Mouse (Mus musculus): ENCODE data around the gene 3110082I17Rik.
"Not testable (repeated sequence)": the region's sequence is repeated elsewhere in the genome, so short reads cannot be mapped to it uniquely, and the experiment has no call there.

The 3110082I17Rik gene

DNA sequence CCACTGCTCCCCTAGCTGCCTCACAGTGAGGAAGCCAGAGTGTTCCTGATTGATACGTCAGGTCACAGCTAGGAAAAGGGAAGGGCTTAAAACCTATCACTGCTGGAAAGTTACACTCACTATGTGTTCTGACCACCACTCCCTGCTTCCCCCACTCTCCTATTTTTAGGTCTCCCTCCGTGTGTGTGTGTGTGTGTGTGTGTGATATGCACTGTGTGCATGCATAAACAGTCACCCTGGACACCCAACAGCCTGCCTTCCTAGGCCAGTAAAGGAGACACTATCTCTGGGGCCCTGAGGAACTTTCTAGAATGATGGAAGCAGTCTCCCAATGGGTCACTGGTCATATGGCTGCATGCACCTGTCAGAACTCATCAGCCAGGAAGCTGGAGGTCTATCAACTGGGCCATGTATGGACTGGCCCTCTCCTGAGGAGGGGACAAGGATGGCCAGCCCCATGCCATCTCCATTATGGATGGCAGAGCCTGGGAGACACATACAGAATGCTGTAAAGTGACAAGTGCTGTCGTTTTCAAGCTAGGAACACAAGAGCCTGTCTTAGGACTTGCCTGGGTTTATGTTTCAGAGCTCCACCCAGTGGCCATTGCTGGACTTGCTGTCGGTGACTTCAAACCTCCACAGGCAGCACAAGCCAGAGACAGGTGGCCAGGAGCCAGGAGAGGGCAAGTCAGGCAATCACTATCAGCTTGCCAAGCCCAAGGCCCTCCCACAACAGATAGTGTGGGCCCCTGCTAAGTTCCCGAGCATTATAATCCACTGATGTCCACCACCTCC is 62.2 kb downstream of the 3110082I17Rik start:
- DNase-seq (ENCODE audit: low read depth, low spot score) = peak; percentile 77

DNA sequence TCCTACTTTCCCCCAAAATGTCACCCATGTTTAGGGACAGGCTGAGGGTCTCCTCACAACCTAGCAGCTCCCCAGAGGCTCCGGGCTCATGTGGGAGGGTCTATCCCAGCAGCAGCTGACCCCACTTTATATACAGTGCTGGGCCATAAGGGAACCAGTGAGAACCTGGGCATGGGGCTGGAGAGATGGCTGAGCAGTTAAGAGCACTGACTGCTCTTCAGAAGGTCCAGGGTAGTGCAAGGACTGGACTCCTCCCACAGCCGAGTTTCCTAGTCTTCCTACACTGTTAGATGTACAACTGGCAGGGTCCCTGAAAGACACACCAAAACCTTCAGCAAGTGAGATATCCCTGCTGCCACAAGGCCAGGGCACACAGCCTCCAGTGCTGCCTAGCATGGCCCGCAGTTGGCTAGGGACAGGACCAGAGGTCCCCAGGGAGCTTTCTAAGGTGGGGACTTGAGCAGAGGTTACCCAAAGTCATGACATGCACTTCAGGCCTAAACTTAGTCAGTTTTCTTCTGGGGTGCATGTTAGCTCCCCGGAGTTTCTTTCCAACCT is 62.9 kb downstream of the 3110082I17Rik start:
- no peak for DNase-seq (ENCODE audit: low read depth, low spot score)

DNA sequence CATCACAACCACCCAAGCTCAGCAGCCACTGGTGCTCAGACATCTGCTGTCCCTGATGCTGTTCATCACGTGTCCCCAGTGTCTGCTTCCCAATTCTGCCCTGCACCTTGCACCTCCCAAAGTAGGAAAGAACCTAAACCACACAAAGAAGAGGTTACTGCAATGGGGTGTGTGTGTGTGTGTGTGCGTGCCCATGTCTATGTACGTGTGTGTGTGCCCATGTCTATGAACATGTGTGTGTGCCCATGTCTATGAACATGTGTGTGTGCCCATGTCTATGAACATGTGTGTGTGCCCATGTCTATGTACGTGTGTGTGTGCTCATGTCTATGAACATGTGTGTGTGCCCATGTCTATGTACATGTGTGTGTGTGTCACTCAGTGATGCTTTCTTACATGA is 64.8 kb downstream of the 3110082I17Rik start:
- no peak for DNase-seq (ENCODE audit: low read depth, low spot score)

DNA sequence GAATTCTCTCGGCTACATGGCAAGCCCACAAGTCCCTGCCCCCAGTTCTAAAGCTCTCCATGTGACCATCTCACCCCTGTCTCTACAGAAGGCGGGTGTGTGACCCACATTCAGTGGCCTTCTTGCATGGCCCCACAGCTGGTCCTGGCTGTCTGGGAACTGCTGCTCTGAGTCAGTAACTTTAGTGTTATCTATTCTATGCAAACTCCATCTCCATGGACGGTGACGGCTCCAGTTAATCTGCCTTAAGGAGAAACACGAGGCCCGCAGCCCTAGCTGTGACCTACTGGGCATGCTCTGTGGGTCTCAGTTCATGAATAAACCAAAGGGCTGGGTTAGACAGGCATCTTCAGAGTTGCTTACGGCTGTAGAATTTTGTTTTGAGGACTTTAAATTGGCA is 65.9 kb downstream of the 3110082I17Rik start:
- no peak for DNase-seq (ENCODE audit: low read depth, low spot score)

DNA sequence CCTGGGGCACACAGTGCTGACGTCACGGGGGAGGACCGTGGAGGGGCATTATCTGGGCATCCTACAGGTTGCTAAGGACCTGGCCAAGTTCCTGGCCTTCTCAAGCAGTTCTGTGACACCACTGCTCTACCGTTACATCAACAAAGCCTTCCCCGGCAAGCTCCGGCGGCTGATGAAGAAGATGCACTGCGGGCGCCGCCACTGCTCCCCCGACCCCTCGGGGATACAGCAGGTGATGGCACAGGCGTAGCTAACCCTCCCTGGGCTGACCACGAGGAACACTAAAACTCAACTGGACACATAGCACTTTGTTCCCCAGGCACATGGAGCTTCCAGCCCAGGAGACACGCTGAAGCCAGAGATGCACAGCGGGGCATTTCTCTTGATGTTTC is 67.1 kb downstream of the 3110082I17Rik start:
- DNase-seq (ENCODE audit: low read depth, low spot score) = no peak

DNA sequence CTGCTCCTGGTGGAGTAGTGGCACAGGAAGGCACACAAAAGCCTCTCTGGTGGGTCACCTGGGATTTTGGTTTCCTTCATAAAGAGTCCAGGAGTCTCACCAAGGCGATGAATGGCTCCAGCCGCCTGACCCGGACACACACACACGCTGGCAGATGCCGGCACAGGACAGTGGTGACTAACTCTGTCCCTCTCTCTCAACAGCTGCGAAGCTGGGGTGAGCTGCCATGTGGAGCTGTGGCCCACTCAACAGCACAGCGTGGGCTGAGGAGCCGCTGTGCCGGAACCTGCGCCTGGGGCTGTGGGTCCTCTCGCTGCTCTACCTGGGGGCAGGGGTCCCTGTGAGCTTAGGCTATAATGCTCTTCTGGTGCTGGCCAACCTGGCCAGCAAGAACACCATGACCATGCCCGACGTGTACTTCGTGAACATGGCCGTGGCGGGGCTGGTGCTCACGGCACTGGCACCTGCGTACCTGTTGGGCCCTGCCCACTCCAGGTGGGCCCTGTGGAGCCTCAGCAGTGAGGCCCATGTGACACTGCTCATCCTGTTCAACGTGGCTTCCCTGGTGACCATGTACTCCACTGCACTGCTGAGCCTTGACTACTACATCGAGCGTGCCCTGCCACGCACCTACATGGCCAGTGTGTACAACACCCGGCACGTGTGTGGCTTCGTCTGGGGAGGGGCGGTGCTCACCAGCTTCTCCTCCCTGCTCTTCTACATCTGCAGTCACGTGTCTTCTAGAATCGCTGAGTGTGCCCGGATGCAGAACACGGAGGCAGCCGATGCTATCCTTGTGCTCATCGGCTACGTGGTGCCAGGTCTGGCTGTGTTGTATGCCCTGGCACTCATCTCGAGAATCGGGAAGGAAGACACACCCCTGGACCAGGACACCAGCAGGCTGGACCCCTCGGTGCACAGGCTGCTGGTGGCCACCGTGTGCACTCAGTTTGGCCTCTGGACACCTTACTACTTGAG is 67.8 kb downstream of the 3110082I17Rik start:
- no peak for DNase-seq (ENCODE audit: low read depth, low spot score)

DNA sequence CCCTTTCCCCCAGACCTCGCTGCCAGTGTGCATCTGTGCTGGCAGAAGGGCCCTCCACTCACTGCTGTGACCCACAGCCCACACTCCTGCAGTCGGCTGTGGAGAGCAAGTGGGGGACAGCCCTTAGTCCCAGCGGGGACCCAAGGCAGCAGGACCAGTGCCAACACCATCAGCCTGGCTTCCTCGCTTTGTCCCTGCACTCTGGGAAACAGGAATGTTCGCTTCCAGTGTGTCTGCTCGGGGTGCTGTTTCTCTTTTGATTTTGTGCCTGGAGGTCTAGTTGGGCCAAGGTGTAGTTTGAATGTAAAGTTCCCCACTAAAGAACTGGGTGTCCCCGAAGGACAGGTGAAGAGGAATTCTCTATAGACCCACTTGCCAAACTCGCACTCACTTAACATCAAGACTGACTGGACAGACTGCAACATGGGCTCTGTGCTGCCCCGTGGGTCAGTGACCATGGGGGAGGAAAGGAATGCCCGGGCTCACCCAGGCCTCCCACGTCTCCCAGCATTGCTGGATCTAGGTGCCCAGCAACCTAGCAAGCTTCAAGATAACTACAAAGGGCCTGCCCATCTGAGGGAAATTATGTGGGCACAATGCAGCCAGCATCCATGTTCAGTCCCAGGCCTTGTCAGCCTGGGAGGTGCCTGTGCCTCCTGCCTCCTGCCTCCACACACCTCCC is 68.9 kb downstream of the 3110082I17Rik start:
- no peak for DNase-seq (ENCODE audit: low read depth, low spot score)

DNA sequence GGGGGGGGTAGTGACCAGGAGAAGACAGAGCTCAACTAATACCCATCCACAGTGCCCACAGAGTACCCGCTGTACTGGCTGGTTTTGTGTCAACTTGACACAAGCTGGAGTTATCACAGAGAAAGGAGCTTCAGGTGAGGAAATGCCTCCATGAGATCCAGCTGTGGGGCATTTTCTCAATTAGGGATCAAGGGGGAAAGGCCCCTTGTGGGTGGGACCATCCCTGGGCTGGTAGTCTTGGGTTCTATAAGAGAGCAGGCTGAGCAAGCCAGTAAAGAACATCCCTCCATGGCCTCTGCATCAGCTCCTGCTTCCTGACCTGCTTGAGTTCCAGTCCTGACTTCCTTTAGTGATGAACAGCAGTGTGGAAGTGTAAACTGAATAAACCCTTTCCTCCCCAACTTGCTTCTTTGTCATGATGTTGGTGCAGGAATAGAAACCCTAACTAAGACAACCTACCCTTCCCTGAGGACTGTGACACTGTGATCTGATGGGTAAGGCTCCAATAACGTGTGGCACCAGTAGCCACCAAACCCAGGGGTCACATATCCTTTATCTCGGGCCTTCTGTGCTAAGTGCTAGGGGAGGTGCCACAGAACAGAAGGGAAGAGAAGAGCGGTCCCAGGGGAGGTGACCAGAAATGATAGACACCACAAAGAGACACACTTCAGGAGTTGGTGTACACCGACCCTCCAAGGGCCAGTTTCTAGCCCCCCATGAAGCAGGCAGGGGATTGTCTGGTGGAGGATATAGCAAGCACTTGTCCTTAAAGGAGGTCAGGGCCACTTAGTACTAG is 69.8 kb downstream of the 3110082I17Rik start:
- DNase-seq (ENCODE audit: low read depth, low spot score) = not testable (repeated sequence)

DNA sequence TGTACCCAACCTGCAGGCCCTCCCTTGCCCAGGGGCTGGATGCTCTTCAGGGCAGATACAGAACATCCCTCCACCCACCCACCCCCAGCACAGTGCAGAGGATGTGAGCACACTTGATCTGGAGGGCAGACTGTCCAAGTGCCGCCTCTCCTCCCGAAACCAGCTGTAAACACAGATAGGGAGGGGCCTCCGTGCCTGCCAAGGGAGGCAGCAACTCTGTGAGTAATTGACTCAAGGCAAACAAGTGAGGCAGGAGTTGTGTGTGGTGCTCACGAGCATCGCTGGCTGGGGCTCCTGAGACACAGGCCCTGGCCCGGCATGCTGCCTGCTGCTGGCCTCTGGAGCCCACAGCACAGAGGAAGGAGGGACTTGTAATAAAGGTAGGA is 70.7 kb downstream of the 3110082I17Rik start:
- no peak for DNase-seq (ENCODE audit: low read depth, low spot score)

DNA sequence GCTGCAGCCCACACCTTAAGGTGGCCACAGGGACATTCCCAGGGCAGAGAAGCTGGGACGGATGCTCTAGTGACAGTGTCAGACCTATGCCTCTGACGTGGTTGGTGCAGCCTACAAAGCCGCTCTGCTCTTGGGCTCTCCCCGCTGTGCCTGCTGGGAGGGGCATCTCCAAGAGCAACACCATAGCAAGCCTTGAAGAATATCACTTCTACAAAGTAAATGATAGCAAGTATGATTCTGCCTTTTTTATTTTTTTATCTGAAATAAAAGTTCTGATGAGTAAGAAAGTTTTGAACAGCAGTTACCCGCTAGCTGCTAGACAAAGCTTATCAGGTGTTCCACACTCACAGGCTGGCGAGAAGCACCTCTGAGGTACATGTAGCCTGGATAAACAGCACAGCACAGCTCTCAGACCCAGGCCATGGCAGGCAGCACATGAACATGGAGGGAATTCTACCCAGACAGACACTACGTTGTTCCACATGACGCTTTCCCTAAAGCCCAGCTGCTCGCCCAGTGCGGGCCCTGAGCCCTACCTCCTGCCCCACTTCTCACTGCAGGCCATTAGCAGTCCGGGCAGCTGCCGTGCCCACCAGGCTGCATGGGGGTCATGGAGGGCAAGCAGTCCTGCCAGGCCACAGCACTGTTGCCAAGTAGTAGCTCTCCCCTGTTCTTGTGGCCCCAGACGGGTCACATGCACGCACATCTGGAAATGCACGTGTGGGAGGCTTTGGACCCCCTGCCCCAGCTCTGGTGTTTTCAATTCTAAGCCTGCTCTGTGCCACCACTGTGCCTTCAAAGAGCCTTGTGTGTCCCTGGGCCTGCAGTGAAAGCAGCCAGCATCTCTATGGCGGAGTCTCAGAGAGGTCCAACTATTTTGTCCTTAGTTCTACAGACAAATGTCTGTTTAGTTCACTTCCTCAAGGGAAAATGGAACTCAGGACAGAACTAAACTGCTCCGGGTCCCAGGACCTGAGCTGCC is 71.3 kb downstream of the 3110082I17Rik start:
- no peak for DNase-seq (ENCODE audit: low read depth, low spot score)

DNA sequence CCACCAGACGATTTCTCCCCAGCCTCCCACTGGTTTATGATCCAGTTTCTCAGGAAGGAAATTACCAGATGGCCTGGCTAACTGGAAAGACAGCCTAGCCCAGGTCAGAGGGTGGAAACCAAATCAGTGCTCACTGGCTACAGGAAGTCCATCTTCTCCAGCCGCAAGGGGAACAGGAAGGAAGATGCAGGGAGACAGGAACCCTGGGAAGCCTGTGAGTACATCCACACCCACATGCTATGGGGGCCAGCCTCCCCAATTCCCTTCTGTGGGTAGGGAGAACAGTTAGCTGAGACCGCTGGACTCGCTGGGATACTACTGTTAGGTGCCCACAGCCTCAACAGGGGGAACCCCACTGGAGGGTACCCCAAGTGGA is 72.1 kb downstream of the 3110082I17Rik start:
- DNase-seq (ENCODE audit: low read depth, low spot score) = no peak

DNA sequence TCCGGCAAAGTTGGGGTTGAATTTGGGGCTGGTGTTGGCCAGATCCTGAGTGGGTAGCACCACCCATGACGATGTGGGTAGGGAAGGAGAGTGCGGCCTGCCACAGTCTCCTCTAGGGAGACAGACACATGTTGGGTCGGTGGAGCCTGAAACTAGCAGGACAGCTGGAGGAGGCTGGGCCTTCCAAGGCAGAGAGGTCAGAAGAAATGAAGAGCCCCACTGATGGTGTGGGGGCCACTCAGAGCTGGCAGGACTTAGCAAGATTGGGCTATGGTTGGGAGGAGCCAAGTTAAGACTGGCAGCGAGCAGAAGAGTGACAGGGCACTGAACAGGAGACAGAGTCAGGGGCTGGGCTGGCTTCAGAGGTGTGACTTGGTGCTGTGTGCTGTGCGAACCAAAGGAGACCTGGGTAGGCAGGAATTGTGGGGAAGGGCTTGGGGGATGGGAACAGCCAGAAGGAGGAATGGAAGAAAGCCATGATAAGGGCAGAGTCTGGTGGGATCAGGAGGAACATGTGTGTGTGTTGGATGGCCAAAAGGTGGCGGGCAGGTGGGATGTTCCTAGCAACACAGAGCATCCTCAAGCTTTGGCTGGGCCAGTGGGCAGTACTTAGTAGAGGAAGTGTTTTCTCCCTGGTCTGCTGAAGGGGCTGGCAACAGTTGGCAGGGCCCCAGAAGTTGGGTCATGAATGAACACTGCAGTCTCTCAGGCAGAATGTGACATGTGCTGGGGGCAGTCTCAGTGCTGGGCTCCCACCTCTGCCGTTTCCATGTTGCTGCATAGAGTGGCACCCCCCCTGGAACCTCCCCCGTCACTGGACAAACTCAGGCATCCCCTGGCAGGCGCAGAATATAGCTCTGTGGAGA is 72.8 kb downstream of the 3110082I17Rik start:
- no peak for DNase-seq (ENCODE audit: low read depth, low spot score)

DNA sequence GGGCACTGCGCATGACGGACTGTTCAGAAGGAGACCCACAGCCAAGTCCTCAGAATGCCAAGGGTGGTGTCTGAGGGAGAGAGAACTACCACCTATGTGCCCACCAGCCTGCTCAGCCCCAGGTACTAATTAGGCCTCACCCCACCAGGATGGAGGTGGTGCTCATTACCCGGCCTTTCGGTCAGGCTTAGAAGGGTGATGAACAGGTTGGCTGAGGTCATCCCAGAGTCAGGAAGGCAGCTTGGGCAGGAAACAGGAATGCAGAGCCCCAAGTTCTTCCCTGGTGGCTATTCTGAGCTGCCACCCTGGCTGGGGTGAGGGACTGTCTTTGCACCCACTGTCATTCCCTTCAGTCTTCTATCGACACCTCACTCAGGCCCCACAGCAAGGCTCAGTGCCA is 74.3 kb downstream of the 3110082I17Rik start:
- no peak for DNase-seq (ENCODE audit: low read depth, low spot score)

DNA sequence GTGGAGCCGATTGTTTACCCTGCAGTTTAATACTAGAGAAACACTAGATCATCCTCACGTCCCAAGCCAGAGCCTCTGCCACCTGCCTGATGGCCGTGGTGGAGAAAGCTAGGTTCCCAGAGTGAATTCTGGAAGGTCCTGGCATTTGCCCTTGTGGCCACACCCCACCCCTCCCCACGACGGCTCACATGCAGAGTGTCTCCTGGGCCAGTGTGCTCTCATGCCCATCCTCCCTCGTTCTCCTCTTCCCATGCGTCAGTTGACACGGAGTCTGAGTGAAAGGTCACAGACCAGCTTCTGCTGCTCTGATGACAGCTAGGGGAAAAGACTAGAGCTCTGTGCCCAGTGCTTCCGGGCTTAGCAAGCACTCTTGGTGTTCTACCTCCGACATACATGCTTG is 75.8 kb downstream of the 3110082I17Rik start:
- no peak for DNase-seq (ENCODE audit: low read depth, low spot score)

DNA sequence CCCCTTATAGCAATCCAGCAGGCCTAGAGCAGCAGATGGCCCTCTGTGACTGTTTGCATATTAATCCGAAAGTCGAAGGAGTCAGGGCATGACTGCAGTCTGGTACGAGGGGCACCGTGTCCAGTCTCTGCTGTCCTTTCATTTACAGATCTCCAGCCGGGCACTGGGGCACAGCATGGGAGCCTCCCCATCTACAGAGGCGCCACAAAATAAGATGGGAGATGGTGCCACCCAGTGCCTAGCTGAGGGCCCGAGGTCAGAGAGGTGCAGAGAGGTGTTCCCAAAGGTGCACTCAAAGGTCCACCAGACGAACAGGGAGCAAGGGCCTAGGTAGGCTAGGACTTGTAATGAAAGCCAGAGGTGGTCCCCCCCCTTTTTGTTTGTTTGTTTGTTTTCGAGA is 77.1 kb downstream of the 3110082I17Rik start:
- DNase-seq (ENCODE audit: low read depth, low spot score) = no peak

DNA sequence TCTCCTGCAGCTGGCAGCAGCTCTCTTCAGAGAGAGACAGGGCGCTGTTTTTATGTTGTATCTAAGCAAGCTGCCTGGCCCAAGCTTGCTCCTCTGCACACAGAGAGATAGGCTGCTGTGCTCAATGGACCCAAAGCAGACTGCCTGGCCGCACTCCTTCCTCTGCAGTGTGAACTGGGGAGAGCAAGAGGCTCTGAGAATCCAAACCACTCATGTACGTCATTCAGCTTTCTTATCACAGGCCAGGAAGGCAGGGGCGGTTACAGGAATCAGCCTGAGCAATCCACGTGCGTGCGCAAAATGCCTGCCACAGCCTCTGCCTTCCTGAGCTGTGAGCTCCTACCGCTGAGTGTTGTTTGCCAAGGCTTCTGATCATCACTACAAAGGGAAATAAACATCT is 77.6 kb downstream of the 3110082I17Rik start:
- no peak for DNase-seq (ENCODE audit: low read depth, low spot score)

DNA sequence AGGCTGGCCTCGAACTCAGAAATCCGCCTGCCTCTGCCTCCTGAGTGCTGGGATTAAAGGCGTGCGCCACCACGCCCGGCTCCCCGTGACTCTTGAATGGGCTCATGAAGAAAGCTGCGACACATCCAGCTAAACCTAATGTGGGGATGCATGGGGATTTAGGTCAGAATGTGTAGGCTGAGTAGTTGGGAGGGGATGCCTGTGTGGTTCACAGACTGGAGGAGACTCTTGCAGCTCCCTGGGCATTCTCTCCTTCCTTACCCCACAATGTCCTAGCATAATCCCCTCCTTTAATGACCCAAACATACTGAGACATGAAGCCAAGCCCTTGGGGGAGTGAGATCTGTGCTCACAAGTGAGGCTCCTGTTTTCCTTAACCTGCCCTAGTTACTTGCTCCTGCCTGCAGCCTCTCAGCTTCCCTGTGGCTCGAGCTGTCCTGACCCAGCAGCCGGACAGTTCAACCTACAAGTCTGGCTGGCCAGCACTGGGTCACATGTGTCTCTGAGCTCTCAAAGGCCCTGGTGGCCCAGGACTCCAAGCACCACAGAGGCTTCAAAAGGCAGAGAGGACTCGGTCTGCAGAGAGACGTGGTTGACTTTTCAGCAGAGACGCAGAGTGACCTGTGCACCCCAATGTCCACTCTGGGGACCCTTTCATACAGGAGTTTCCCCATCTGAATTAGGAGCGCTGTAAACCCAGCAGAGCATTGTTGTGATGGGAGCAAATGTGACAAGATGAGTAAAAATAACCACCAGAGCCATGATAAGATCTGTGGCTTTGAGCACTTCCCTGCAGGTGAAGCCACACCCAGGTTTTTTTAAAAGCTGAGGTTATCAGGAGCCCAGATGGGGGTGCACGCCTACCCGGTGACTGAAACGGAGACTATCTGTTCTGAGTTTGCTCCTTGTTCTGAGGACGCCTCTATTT is 78.5 kb downstream of the 3110082I17Rik start:
- DNase-seq (ENCODE audit: low read depth, low spot score) = no peak
